Mouse (Mus musculus): ENCODE results near the gene Fam186b. TPM values are rescaled to one million over a fixed set of nuclear protein-coding genes. Genes with fewer than 3 reads are reported as not detected.
A peak's percentile ranks its signal among the peaks of the same experiment; 100 is the strongest.

Fam186b gene
- polyA plus RNA-seq, 1 experiment from 2014 or later: not detected

DNA sequence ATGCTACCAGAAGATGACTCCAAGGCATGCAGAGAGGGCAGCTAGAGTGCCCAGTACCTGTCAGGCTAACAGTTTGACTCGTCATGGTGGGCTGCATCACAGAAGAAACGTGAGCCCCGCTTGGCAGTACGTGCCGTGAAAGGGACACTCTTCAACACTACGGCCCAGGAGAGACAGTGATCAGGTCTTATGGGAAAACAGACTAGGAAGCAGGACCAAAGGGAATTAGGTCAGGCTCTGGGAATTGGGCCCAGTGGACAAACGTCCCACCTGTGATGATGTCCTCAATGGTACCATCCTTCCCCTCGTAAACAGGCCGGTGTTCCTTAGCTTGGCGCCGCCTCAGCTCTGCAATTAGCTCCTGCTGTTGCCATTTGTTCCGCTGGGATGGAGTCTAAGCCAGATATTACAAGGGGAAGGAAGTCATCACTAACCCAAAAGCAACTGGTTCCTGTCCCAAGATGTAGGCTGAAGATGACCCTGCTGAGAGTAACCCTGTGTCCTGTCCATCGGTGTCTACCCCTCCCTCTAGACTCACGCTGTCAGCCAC lies 23.2 kb upstream of the Fam186b start:
- H3K27ac ChIP-seq (ENCODE audit: low read depth, low read length): peak overlapping the region; percentile 60; the same call in 1 of the 2 replicates
- no peak for ATAC-seq
- peaks cover 67% of the 10 kb centered on the region for H3K36me3 ChIP-seq (ENCODE audit: control insufficient read depth, insufficient read depth)

DNA sequence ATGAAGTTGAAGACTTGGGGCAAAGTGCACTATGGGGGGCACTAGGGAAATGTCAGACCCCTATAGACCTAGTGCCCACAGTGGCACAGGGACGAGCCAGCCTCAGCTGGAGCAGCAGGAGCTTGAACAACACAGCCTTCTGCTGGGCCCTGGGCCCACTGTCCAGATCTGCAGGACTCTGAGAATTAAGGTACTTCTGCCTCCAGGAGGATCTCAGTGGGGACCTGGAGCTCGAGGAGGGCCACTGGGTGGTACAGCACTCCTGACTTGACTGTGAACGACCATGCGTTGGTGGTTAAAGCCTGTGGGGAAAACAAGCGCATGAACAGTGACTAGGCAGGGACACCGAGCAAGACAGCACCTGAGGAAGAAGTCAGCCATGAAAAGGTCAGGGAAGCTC lies 22.4 kb upstream of the Fam186b start:
- Histone ChIP-seq H3K27me3 (replicated peaks; ENCODE audit: control insufficient read depth, insufficient read depth, low read length) (no peaks in the 10 kb centered on the region), H3K4me3 (ENCODE audit: low read depth, low read length) (no peak overlapping the region), H3K27ac (ENCODE audit: low read depth, low read length) (peak overlapping the region; percentile 41), H3K4me1 (replicated peaks; ENCODE audit: control insufficient read depth, insufficient read depth, low read length) (no peaks in the 10 kb centered on the region), H3K36me3 (ENCODE audit: control insufficient read depth, insufficient read depth) (peaks cover 60% of the 10 kb centered on the region), H3K9ac (ENCODE audit: low read depth, low read length) (no peak overlapping the region), H3K4me2 (replicated peaks; ENCODE audit: low read depth) (no peak overlapping the region), H3K9me3 (ENCODE audit: control insufficient read depth) (no peaks in the 10 kb centered on the region)
- WGBS: 85% methylated on average over 6 of the region's 6 CpGs
- ATAC-seq: no peak
- TF ChIP-seq CTCF (IDR thresholded peaks at IDR 0.05; ENCODE audit: low read depth): no peak

More for the DNA sequence above, 23.2 kb upstream of the Fam186b start:
- TF ChIP-seq CTCF (IDR thresholded peaks at IDR 0.05; ENCODE audit: low read depth): no peak
- Histone ChIP-seq H3K9ac (ENCODE audit: low read depth, low read length) (no peak overlapping the region), H3K4me2 (replicated peaks; ENCODE audit: low read depth) (no peak overlapping the region), H3K4me3 (ENCODE audit: low read depth, low read length) (no peak overlapping the region), H3K9me3 (ENCODE audit: control insufficient read depth) (no peaks in the 10 kb centered on the region), H3K4me1 (replicated peaks; ENCODE audit: control insufficient read depth, insufficient read depth, low read length) (no peaks in the 10 kb centered on the region), H3K27me3 (replicated peaks; ENCODE audit: control insufficient read depth, insufficient read depth, low read length) (no peaks in the 10 kb centered on the region)
- WGBS: 83% methylated on average over 14 of the region's 14 CpGs

- H3K4me1 ChIP-seq (replicated peaks; ENCODE audit: control insufficient read depth, insufficient read depth, low read length): no peaks in the 10 kb centered on the region
- H3K27ac ChIP-seq (ENCODE audit: low read depth, low read length): peak overlapping the region; percentile 41
- peak; percentile 42; the same call in 1 of the 2 replicates for ATAC-seq
- no peak overlapping the region for H3K4me3 ChIP-seq (ENCODE audit: low read depth, low read length)
- peak; percentile 50 for TF ChIP-seq CTCF (IDR thresholded peaks at IDR 0.05; ENCODE audit: low read depth)
- H3K27me3 ChIP-seq (replicated peaks; ENCODE audit: control insufficient read depth, insufficient read depth, low read length): no peaks in the 10 kb centered on the region
- no peaks in the 10 kb centered on the region for H3K9me3 ChIP-seq (ENCODE audit: control insufficient read depth)
- no peak overlapping the region for H3K9ac ChIP-seq (ENCODE audit: low read depth, low read length)
- H3K36me3 ChIP-seq (ENCODE audit: control insufficient read depth, insufficient read depth): peaks cover 52% of the 10 kb centered on the region
- 75% methylated on average over 2 of the region's 2 CpGs for WGBS
- H3K4me2 ChIP-seq (replicated peaks; ENCODE audit: low read depth): no peak overlapping the region
These were observed 21.6 kb upstream of the Fam186b start for GRCm38 (mm10) chr15:99317267-99317651.

DNA sequence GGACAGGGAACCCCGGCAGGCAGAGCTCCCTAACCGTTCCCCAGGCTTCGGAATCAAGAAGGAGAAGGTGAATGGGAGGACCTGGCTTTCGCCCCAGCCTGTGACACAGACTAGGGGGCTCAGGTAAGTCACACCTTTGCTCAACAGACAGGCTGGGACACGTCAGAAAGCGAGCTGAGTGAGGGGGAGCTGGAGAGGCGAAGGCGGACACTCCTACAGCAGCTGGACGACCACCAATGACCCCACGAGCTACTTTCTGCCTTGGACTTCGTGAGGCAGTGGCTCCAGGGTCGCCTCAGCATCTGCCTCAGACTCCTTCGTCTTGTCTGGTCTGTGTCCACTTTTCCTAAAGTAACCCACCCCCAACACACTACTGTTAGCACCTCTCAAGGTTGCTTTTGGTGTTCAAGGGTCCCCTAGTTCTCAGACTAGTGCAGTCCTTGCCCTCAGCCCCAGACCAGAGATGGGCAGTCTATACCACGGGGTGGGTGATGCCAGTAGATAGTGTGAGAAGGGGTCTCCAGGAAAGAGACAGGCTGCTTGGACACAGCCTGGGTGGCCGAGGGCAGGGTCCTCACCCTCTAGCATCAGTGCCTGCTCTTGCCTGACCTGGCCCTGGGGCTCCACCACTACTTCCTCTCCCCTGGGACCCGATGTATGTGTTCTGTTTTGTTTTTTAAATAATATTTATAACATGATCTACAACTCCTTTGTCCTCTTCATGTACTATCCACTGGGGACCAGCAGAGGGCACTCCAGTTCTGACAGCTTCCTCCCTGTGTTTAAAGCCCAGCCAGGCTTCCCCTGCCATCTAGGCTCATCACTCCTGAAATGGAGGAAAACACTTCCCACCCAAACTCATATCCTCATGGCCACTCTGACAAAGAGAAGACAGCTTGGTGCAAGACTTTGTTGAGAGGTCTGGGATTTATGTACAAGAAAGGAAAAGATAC lies 20.9 kb upstream of the Fam186b start:
- H3K4me3 ChIP-seq (ENCODE audit: low read depth, low read length): no peak overlapping the region
- peak; percentile 87 for TF ChIP-seq CTCF (IDR thresholded peaks at IDR 0.05; ENCODE audit: low read depth)
- H3K4me2 ChIP-seq (replicated peaks; ENCODE audit: low read depth): no peak overlapping the region
- no peaks in the 10 kb centered on the region for H3K4me1 ChIP-seq (replicated peaks; ENCODE audit: control insufficient read depth, insufficient read depth, low read length)
- peaks cover 47% of the 10 kb centered on the region for H3K36me3 ChIP-seq (ENCODE audit: control insufficient read depth, insufficient read depth)
- H3K27me3 ChIP-seq (replicated peaks; ENCODE audit: control insufficient read depth, insufficient read depth, low read length): no peaks in the 10 kb centered on the region
- no peaks in the 10 kb centered on the region for H3K9me3 ChIP-seq (ENCODE audit: control insufficient read depth)
- peak; percentile 25; the same call in 1 of the 2 replicates for ATAC-seq
- 78% methylated on average over 16 of the region's 16 CpGs for WGBS
- peak overlapping the region; percentile 16; the same call in 1 of the 2 replicates for H3K27ac ChIP-seq (ENCODE audit: low read depth, low read length)
- H3K9ac ChIP-seq (ENCODE audit: low read depth, low read length): no peak overlapping the region

- no peak overlapping the region for H3K27ac ChIP-seq (ENCODE audit: low read depth, low read length)
- no peak overlapping the region for H3K4me3 ChIP-seq (ENCODE audit: low read depth, low read length)
- no peaks in the 10 kb centered on the region for H3K4me1 ChIP-seq (replicated peaks; ENCODE audit: control insufficient read depth, insufficient read depth, low read length)
- H3K36me3 ChIP-seq (ENCODE audit: control insufficient read depth, insufficient read depth): peaks cover 41% of the 10 kb centered on the region
- WGBS: 74% methylated on average over 16 of the region's 16 CpGs
- H3K27me3 ChIP-seq (replicated peaks; ENCODE audit: control insufficient read depth, insufficient read depth, low read length): no peaks in the 10 kb centered on the region
- no peak for ATAC-seq
- TF ChIP-seq CTCF (IDR thresholded peaks at IDR 0.05; ENCODE audit: low read depth): no peak
- no peak overlapping the region for H3K9ac ChIP-seq (ENCODE audit: low read depth, low read length)
- no peaks in the 10 kb centered on the region for H3K9me3 ChIP-seq (ENCODE audit: control insufficient read depth)
- no peak overlapping the region for H3K4me2 ChIP-seq (replicated peaks; ENCODE audit: low read depth)
These were observed 19.2 kb upstream of the Fam186b start for GRCm38 (mm10) chr15:99314891-99315290.

DNA sequence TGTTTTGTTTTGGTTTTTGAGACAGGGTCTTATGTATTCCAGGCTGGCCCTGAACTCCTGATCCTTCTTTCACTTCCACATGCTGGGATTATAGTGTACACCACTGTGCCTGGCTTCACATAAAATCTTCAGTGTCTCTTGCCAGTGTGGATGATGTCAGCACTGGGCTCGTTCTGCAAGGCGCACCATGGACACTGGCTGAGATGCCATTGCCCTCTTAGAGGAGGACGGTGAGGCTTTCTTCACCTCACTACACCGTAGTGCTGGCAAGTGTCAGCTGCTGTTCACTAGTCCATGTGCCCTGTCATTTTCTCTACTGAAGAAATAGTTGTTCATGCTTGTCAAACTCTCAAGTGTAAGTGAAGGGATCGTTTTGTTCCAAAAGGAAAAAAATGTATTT lies 14.9 kb upstream of the Fam186b start:
- peaks cover 55% of the 10 kb centered on the region for H3K36me3 ChIP-seq (ENCODE audit: control insufficient read depth, insufficient read depth)
- 91% methylated on average over 5 of the region's 5 CpGs for WGBS

More for the DNA sequence above, 14.9 kb upstream of the Fam186b start:
- H3K27ac ChIP-seq (ENCODE audit: low read depth, low read length): no peak overlapping the region
- H3K9me3 ChIP-seq (ENCODE audit: control insufficient read depth): no peaks in the 10 kb centered on the region
- no peak overlapping the region for H3K4me3 ChIP-seq (ENCODE audit: low read depth, low read length)
- H3K27me3 ChIP-seq (replicated peaks; ENCODE audit: control insufficient read depth, insufficient read depth, low read length): no peaks in the 10 kb centered on the region
- TF ChIP-seq CTCF (IDR thresholded peaks at IDR 0.05; ENCODE audit: low read depth): no peak
- no peak for ATAC-seq
- H3K4me2 ChIP-seq (replicated peaks; ENCODE audit: low read depth): no peak overlapping the region
- no peaks in the 10 kb centered on the region for H3K4me1 ChIP-seq (replicated peaks; ENCODE audit: control insufficient read depth, insufficient read depth, low read length)
- H3K9ac ChIP-seq (ENCODE audit: low read depth, low read length): no peak overlapping the region

Data from intestine, postnatal 0 days (tissue).